Mouse (Mus musculus): Measurements from ENCODE around the gene Syt1. TPM values are rescaled to one million over a fixed set of nuclear protein-coding genes. Genes with fewer than 3 reads are reported as not detected.
A peak's percentile ranks its signal among the peaks of the same experiment; 100 is the strongest.

Gene Syt1
- total RNA-seq, 2 experiments from 2014 or later: 1,148 to 1,163 TPM

- no peak for DNase-seq (ENCODE audit: low spot score in 2 of 2)
Observed at GRCm38 (mm10) chr10:108655074-108655473, 355.7 kb downstream of the Syt1 start.

DNA sequence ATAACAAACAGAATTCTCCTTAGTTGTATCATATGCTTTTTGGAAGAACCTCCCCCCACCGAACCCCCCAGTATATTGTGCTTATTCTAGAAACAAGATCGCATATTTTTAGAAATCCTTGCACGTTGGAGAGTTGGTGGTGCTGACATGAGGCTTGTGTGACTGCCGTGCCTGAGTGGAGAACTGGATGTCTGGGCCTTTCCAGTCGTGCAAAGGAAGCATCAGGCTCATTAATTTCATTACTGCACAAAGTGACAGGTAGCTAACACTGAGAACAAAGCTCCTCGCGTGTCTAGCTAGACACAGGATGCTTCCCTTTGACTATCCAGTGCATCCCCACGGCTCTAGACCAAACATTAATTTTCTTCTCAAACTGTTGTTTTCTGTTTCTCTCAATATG lies 358.0 kb downstream of the Syt1 start:
- no peak for DNase-seq (ENCODE audit: low spot score in 2 of 2)

- no peak for DNase-seq (ENCODE audit: low spot score in 2 of 2)
Observed at GRCm38 (mm10) chr10:108652066-108652465, 358.7 kb downstream of the Syt1 start.

DNA sequence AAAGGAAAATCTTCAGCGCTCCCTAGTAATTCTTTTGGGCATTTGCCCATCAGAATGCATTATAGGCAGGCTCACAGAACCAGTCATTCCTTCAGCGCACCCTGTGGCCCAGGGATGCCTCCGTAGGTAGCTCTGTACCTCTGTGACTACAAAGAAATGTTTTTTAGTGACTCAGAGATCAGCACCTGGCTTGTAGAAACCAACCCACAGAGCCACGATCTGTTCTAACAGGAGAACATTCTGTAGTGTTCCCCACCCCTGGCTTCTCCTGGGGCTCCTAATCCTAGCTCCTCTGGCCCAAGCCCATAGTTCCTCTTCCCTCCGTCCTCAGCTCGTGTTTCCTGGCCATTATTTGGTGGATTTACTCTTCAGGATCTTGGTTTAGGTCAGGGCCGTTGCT lies 361.6 kb downstream of the Syt1 start:
- no peak for DNase-seq (ENCODE audit: low spot score in 2 of 2)

DNA sequence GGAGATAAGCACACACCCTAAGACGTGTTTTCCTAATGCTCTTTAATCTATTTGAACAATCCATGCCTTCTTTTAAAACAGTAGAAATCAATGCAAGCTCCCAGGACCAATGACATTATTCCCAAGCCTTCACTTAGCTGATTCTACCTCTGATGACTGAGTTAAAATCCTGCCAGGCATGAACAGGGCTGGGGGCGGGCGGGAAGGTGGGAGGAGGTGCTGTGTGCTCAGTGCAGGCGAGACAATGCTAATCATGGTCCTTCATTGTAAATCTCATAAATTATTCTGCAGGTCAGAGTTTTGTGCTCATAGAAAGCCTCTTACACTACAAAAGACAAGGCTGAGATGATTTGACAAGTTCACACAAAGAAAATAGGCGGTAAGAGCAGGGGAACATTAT lies 366.9 kb downstream of the Syt1 start:
- no peak for DNase-seq (ENCODE audit: low spot score in 2 of 2)

GRCm38 (mm10) chr10:108638095-108638494 lies 372.7 kb downstream of the Syt1 start:
- DNase-seq (ENCODE audit: low spot score in 2 of 2): no peak

- no peak for DNase-seq (ENCODE audit: low spot score in 2 of 2)
Observed at GRCm38 (mm10) chr10:108636086-108636485, 374.7 kb downstream of the Syt1 start.

DNA sequence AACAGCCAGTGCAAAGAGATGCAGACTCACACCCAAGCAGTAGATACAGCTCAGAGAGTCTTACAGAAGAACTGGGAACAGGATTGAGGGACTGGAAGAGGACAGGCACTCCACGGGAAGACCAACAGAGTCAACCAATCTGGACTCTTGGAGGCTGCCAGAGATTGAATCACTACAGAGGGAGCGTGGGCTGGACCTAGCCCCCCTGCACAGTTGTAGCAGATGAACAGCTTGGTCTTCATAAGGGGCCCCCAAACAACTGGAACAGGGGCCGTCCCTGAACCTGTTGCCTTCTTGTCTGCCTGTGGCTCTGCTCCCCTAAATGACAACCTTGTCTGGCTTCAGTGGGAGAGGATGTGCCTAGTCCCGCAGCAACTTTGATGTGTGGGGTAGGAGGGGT lies 375.2 kb downstream of the Syt1 start:
- no peak for DNase-seq (ENCODE audit: low spot score in 2 of 2)

GRCm38 (mm10) chr10:108630841-108631240 lies 379.9 kb downstream of the Syt1 start:
- no peak for DNase-seq (ENCODE audit: low spot score in 2 of 2)

DNA sequence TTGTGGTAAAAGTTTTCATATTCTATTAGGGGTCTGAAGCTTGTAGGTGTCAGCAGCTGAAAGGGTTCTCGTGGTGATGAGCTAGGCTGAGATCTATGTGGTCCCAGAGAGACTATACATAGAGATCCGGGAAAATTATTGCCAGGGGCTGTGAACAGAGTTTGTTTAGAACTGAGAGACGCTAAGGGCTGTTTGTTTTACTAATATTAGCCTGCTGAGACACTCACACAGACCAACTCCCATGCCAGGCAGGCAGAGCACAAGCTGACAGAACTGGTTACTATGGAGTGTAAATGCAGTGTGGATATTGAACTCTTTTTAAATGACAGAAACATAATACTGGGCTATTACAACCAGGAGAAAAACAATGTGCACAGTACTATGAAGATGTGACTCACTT lies 384.4 kb downstream of the Syt1 start:
- DNase-seq (ENCODE audit: low spot score in 2 of 2): no peak

GRCm38 (mm10) chr10:108623002-108623401 lies 387.8 kb downstream of the Syt1 start:
- DNase-seq (ENCODE audit: low spot score in 2 of 2): no peak

DNA sequence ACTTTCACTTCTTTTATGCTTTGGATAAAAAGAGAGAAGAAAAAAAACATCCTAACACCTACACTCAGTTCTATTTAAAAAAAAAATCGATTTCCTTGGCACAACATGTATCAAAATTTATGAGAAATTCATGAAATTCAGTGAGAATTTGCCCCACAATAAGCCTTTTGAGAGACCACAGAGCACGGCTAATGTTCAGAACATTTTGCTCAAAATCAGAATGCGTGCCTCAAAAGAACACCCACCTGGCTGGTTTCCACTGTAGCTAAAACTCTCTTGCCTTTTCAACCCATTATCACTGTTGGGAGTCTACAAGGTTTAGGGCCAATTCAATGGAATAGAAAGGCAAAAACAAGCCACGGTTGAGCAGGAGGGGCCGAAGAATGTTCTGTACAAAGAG lies 390.9 kb downstream of the Syt1 start:
- no peak for DNase-seq (ENCODE audit: low spot score in 2 of 2)

GRCm38 (mm10) chr10:108619217-108619616 lies 391.6 kb downstream of the Syt1 start:
- no peak for DNase-seq (ENCODE audit: low spot score in 2 of 2)

DNA sequence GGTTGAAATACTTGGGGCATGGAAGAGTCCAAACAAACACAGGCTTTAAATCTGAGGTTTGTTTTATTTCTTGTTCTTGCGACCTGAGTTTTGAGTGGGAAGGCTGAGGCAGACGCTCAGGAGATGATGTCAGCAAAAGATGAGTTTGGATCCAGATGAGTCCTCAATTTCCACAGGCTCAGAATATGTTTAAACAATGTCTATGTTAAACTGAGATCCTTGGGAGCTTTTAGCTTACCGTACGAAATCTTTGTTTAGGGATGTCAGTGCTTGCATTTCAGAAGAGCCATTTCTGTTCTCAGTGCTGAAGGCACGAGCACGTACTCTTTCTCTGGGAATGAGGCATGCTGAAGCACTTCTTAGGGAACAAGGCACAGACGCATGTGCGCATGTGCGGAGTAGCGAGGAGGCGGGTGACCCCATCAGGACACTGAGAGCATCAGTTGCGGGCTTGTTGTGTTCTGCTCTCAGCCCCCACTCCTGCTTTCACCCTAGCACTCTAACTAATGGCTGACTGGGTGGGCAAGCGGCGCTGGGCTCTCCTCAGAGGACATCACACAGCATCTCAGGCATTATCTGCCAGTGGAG lies 400.6 kb downstream of the Syt1 start:
- DNase-seq (ENCODE audit: low spot score in 2 of 2): peak; percentile 52 to 63

GRCm38 (mm10) chr10:108601672-108602412 lies 408.9 kb downstream of the Syt1 start:
- DNase-seq (ENCODE audit: low spot score in 2 of 2): no peak

DNA sequence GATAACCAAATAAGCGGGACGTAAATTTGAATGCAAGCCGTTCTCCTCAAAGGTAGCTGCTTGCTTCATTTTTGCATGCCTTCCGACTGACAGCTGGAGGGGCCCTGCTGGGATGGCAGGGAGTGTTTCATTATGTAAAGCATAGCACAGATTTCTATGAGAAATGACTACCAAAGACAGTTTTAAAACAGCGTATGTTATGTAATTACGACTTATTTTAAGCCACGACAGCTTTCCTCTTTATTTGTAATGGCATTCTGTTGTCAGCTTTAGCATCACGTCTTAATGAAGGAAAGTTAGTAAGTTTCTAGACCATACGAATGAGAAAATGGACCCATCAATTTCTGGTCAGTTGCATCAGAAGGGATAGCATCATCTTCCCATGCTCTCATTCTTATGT lies 410.1 kb downstream of the Syt1 start:
- peak in 1 of 2 experiments; percentile 60 for DNase-seq (ENCODE audit: low spot score in 2 of 2)

- DNase-seq (ENCODE audit: low spot score in 2 of 2): no peak
Observed at GRCm38 (mm10) chr10:108597385-108597784, 413.4 kb downstream of the Syt1 start.

DNA sequence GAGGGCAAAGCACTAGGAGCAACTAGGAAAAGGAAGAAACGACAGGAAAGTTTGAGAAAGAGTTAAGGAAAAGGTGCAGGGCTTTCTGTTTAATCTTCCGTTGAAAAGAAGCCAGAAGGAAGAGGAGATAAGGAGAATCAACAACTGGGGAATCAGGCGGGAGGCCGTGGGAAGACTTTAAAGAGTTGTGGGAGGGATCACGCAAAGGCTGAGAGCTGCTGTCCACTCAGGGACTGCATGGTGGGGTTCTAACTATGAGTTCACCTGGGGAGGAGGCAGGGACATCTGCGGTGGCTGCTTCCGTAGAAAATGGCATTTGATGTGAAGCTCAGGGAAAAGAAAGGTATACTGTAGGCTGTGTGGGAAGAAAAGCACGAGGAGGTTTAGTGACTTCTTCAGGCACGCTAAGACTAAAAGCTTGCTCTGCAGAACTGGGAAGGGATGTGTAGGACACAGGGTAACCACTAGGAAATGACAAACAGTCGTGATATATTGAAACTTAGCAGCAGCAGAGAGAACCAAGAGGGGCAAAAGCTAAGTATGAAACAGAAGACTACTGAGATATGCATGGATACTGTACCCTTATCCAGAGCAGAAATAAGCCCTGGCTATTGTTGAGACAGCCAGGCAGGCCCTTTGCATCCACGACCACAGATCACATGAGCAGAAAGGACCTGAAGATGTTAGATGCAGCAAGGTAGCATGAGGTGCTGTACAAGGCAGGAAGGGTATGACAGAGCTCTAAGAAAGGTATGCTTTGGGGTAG lies 414.4 kb downstream of the Syt1 start:
- no peak for DNase-seq (ENCODE audit: low spot score in 2 of 2)

DNA sequence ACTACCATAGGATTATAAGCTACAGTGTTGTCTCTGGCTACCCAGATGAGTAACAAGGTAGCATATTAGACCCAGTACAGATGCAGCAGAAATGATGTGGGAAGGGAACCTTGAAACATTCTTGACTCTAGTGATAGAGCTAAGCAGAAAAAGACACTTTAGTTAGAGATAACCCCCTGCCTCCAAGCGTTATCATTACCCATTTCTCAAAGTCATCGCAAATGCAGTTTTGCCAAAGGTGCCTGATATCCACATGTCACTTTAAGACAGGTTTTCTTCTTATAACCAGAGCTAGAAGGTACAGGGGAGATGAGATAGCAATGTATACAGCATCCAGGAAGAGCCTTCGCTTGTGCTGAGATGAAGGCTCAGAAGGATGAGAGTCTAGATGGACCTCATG lies 421.4 kb downstream of the Syt1 start:
- DNase-seq (ENCODE audit: low spot score in 2 of 2): no peak

DNA sequence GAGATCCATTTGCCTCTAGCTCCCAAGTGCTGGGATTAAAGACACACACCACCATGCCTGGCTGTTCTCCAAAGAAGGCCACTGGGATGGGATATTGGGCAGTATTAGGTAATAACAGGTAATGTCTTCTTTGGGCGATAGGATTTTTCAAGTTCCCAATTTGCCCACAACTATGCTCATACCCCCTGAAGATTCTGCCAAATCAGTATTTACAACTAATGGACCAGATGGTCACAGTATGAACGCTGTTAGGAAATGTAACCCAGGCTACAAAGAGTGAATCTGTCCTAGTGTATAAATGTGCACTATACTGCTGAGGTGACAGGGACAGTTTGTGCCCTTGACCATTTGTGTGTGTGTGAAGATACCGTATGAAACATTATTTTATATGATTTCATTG lies 421.9 kb downstream of the Syt1 start:
- DNase-seq (ENCODE audit: low spot score in 2 of 2): no peak

GRCm38 (mm10) chr10:108583694-108584093 lies 427.1 kb downstream of the Syt1 start:
- DNase-seq (ENCODE audit: low spot score in 2 of 2): no peak

DNA sequence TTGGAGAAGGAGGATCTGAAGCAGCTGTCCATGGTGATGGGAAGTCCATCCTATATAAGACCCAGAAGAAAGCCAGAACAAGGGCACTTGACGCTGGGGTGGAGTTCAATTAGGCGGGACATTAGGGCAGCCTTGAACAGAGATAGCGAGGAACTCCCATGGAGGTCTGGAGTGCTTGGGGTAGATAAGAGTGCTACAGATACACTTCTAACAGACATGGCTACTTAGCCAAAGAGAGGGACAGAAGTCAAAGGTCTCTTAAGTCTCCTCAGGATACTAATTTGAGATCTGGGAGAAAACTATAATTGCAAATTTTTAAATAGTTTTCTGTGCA lies 428.4 kb downstream of the Syt1 start:
- DNase-seq (ENCODE audit: low spot score in 2 of 2): no peak

Measured in left cerebral cortex, adult 18-20 months (tissue).